In genomic region chr2:58550488-58550887, GRCm38 (mm10) we compare ENCODE assay signal across 13 mouse cellular contexts. TPM values are rescaled to one million over a fixed set of nuclear protein-coding genes. Genes with fewer than 3 reads are reported as not detected.
DNase-seq lines count a peak whose midpoint lies in the region; ATAC-seq lines count a peak whose summit lies in the region.
"Had no signal": no experiment of that assay in that cellular context is flagged by ENCODE, and none has a peak within 500 bp of the region (broad histone marks: within the 10 kb centered on the region; RNA-seq: fewer than 3 reads in every experiment).

No protein-coding gene starts in this region.

- H3K4me1 ChIP-seq in heart, embryonic 10.5 days = peaks cover 67% of the 10 kb centered on the region
- H3K4me1 ChIP-seq in lung, embryonic 16.5 days (replicated peaks; ENCODE audit: control insufficient read depth, insufficient read depth, low read length) = peaks cover 22% of the 10 kb centered on the region
- H3K4me1 ChIP-seq in forebrain, embryonic 16.5 days (replicated peaks; ENCODE audit: control insufficient read depth, insufficient read depth, low read length) = peaks cover 20% of the 10 kb centered on the region
- peaks cover 65% of the 10 kb centered on the region for H3K4me1 ChIP-seq in neural tube, embryonic 13.5 days (replicated peaks)

- no peaks in the 10 kb centered on the region for H3K9me3 ChIP-seq in heart, embryonic 10.5 days
- no peaks in the 10 kb centered on the region for H3K9me3 ChIP-seq in lung, embryonic 16.5 days (ENCODE audit: control insufficient read depth, low read length)
- H3K9me3 ChIP-seq in forebrain, embryonic 16.5 days (ENCODE audit: control insufficient read depth, low read length) = no peaks in the 10 kb centered on the region
- H3K9me3 ChIP-seq in neural tube, embryonic 13.5 days = no peaks in the 10 kb centered on the region
- H3K9me3 ChIP-seq: embryonic facial prominence, embryonic 15.5 days had no signal

- H3K4me2 ChIP-seq in lung, embryonic 16.5 days (ENCODE audit: low read depth, low read length) = no peak overlapping the region
- H3K4me2 ChIP-seq in forebrain, embryonic 16.5 days (ENCODE audit: low read length) = no peak overlapping the region
- no peak overlapping the region for H3K4me2 ChIP-seq in neural tube, embryonic 13.5 days
- H3K4me2 ChIP-seq: embryonic facial prominence, embryonic 15.5 days had no signal

- no peak for DNase-seq in heart, embryonic 10.5 days (ENCODE audit: low spot score)
- no peak for DNase-seq in heart, postnatal 36 days
- DNase-seq in lung, postnatal 36 days = no peak
- no peak for DNase-seq in cerebellum, adult 9-11 months
- DNase-seq in layer of hippocampus, adult 9-10 months (ENCODE audit: low spot score) = no peak
- DNase-seq: cerebellum, postnatal 14 days; gastrocnemius, adult 2 months; kidney, postnatal 14 days; layer of hippocampus, postnatal 36 days had no signal

- no peaks in the 10 kb centered on the region for H3K36me3 ChIP-seq in heart, embryonic 10.5 days
- H3K36me3 ChIP-seq in lung, embryonic 16.5 days (ENCODE audit: control insufficient read depth, insufficient read depth, low read length) = no peaks in the 10 kb centered on the region
- H3K36me3 ChIP-seq in forebrain, embryonic 16.5 days (ENCODE audit: control insufficient read depth, insufficient read depth) = no peaks in the 10 kb centered on the region
- H3K36me3 ChIP-seq in neural tube, embryonic 13.5 days = no peaks in the 10 kb centered on the region
- H3K36me3 ChIP-seq: embryonic facial prominence, embryonic 15.5 days had no signal

- H3K27ac ChIP-seq in heart, embryonic 10.5 days = peak overlapping the region; percentile 59; the same call in 1 of the 2 replicates
- no peak overlapping the region for H3K27ac ChIP-seq in lung, embryonic 16.5 days (ENCODE audit: low read length)
- no peak overlapping the region for H3K27ac ChIP-seq in forebrain, embryonic 16.5 days (ENCODE audit: low read length)
- 0 out of 2 replicates have a peak overlapping the region, but pooled peaks have one; percentile 23 for H3K27ac ChIP-seq in neural tube, embryonic 13.5 days (replicated peaks)
- H3K27ac ChIP-seq: embryonic facial prominence, embryonic 15.5 days; gastrocnemius, adult 2 months had no signal

- no peaks in the 10 kb centered on the region for H3K27me3 ChIP-seq in heart, embryonic 10.5 days (ENCODE audit: insufficient read depth, poor library complexity, severe bottlenecking)
- no peaks in the 10 kb centered on the region for H3K27me3 ChIP-seq in lung, embryonic 16.5 days (ENCODE audit: control insufficient read depth, insufficient read depth, low read depth, low read length)
- H3K27me3 ChIP-seq in forebrain, embryonic 16.5 days (replicated peaks; ENCODE audit: control insufficient read depth, insufficient read depth, low read length) = no peaks in the 10 kb centered on the region
- no peaks in the 10 kb centered on the region for H3K27me3 ChIP-seq in neural tube, embryonic 13.5 days
- H3K27me3 ChIP-seq: embryonic facial prominence, embryonic 15.5 days had no signal

- WGBS in heart, embryonic 10.5 days = 31% methylated on average over 9 of the region's 9 CpGs
- 29% methylated on average over 9 of the region's 9 CpGs for WGBS in lung, embryonic 16.5 days
- WGBS in forebrain, embryonic 16.5 days = 62% methylated on average over 9 of the region's 9 CpGs
- WGBS in neural tube, embryonic 13.5 days = 37% methylated on average over 9 of the region's 9 CpGs

- H3K9ac ChIP-seq in lung, embryonic 16.5 days (ENCODE audit: low read length) = no peak overlapping the region
- no peak overlapping the region for H3K9ac ChIP-seq in forebrain, embryonic 16.5 days (replicated peaks; ENCODE audit: low read depth, low read length)
- H3K9ac ChIP-seq in neural tube, embryonic 13.5 days = no peak overlapping the region
- H3K9ac ChIP-seq: embryonic facial prominence, embryonic 15.5 days had no signal

- intact Hi-C loops in heart, postnatal 36 days (cut with DNase I) = no loop called here

- peak overlapping the region; percentile 31; the same call in 1 of the 2 replicates for H3K4me3 ChIP-seq in heart, embryonic 10.5 days
- no peak overlapping the region for H3K4me3 ChIP-seq in lung, embryonic 16.5 days (ENCODE audit: low read length)
- no peak overlapping the region for H3K4me3 ChIP-seq in forebrain, embryonic 16.5 days (replicated peaks; ENCODE audit: low read length)
- H3K4me3 ChIP-seq in neural tube, embryonic 13.5 days = no peak overlapping the region
- H3K4me3 ChIP-seq: embryonic facial prominence, embryonic 15.5 days; gastrocnemius, adult 2 months had no signal

- peak; percentile 45; the same call in 1 of the 2 replicates for ATAC-seq in lung, embryonic 16.5 days (ENCODE audit: low read depth)
- peak; percentile 60 for ATAC-seq in forebrain, embryonic 16.5 days
- ATAC-seq in neural tube, embryonic 13.5 days (ENCODE audit: low read depth) = no peak

RNA-seq across cellular contexts. Expression of gene Acvr1, which starts 16.5 kb away (rescaled TPM):
- 9.4 and 11.1 TPM in 2 replicates for polyA plus RNA-seq in heart, embryonic 10.5 days (2016; fragmentation: Nextera tagmentation; extraction: Ambion mirVana)
- total RNA-seq in heart, postnatal 36 days (2021) = 10 to 100 TPM; 16.0 to 16.8 TPM
- 4.8 and 5.6 TPM in 2 replicates for polyA plus RNA-seq in lung, embryonic 16.5 days (2015; fragmentation: Nextera tagmentation; extraction: Ambion mirVana)
- 7.4 and 9.8 TPM in 2 replicates for polyA plus RNA-seq in forebrain, embryonic 16.5 days (2015; fragmentation: Nextera tagmentation; extraction: Ambion mirVana)
- polyA plus RNA-seq in neural tube, embryonic 13.5 days (2015; fragmentation: Nextera tagmentation; extraction: Ambion mirVana) = 4.4 and 5.4 TPM in 2 replicates

RNA-seq across cellular contexts. Expression of gene Upp2, which starts 16.6 kb away (rescaled TPM):
- 5.8 and 8.2 TPM in 2 replicates for polyA plus RNA-seq in heart, embryonic 10.5 days (2016; fragmentation: Nextera tagmentation; extraction: Ambion mirVana)
- 1 to 10 TPM; 2.7 to 5.0 TPM for total RNA-seq in heart, postnatal 36 days (2021)
- 6.6 and 7.4 TPM in 2 replicates for polyA plus RNA-seq in lung, embryonic 16.5 days (2015; fragmentation: Nextera tagmentation; extraction: Ambion mirVana)
- polyA plus RNA-seq in forebrain, embryonic 16.5 days (2015; fragmentation: Nextera tagmentation; extraction: Ambion mirVana) = 11.7 and 16.8 TPM in 2 replicates
- 10.5 and 13.1 TPM in 2 replicates for polyA plus RNA-seq in neural tube, embryonic 13.5 days (2015; fragmentation: Nextera tagmentation; extraction: Ambion mirVana)

Comparison
In these comparisons a context has a peak if more than half of its experiments do, and no peak if none do; other contexts are left out.
1. H3K27ac ChIP-seq: peak in heart, embryonic 10.5 days (single experiment) and neural tube, embryonic 13.5 days (single experiment); none in lung, embryonic 16.5 days (single experiment) and forebrain, embryonic 16.5 days (single experiment).